Mouse (Mus musculus) forebrain, embryonic 14.5 days (tissue): Measurements from ENCODE around the gene Rbms3. TPM values are rescaled to one million over a fixed set of nuclear protein-coding genes. Genes with fewer than 3 reads are reported as not detected.

Source experiments
- ATAC-seq: fragments of 200-750 bp; cut with Nextera tagmentation; 2 replicates; pipeline ENCODE4 v1.8.0; 2017; ENCODE audit warnings: mild to moderate bottlenecking, moderate library complexity
- DNase-seq: peaks from one replicate; pipeline ENCODE4 v3.0.0-alpha.2; 2015; ENCODE audit warnings: low spot score
- H3K27ac ChIP-seq: fragments of 300-500 bp; sonication (generic); 2 replicates; pipeline ENCODE4 v1.5.1; 2014; ENCODE audit warnings: low read depth, mild to moderate bottlenecking, control low read depth, low read length, moderate library complexity
- H3K27me3 ChIP-seq: fragments of 300-500 bp; sonication (generic); replicated peaks from 2 replicates; pipeline ENCODE4 v1.6.1; 2014; ENCODE audit warnings: low read length, control low read depth, mixed read lengths; ENCODE audit not compliant: control insufficient read depth, insufficient read depth
- H3K36me3 ChIP-seq: fragments of 300-500 bp; sonication (generic); 2 replicates; pipeline ENCODE4 v1.6.1; 2014; ENCODE audit warnings: low read length, control low read depth; ENCODE audit not compliant: control insufficient read depth, insufficient read depth
- H3K4me1 ChIP-seq: fragments of 300-500 bp; sonication (generic); 2 replicates; pipeline ENCODE4 v1.6.1; 2014; ENCODE audit warnings: antibody characterized with exemption, low read length, control low read depth; ENCODE audit not compliant: control insufficient read depth, insufficient read depth
- H3K4me2 ChIP-seq: fragments of 300-500 bp; sonication (generic); 2 replicates; pipeline ENCODE4 v1.6.1; 2014; ENCODE audit warnings: mild to moderate bottlenecking, control low read depth, low read length
- H3K4me3 ChIP-seq: fragments of 300-500 bp; sonication (generic); 2 replicates; pipeline ENCODE4 v1.5.1; 2014; ENCODE audit warnings: low read depth, low read length, control low read depth
- H3K9ac ChIP-seq: fragments of 300-500 bp; sonication (generic); 2 replicates; pipeline ENCODE4 v1.6.1; 2014; ENCODE audit warnings: mild to moderate bottlenecking, low read length, control low read depth, moderate library complexity
- H3K9me3 ChIP-seq: fragments of 300-500 bp; sonication (generic); replicated peaks from 2 replicates; pipeline ENCODE4 v1.6.1; 2016; ENCODE audit warnings: low read length, control low read depth, mixed read lengths; ENCODE audit not compliant: control insufficient read depth
- WGBS: fragments of 180-500 bp; shearing (Covaris S2); extraction: QIAGEN DNeasy Blood & Tissue Kit; methylation state at CpG from one replicate; pipeline ENCODE4 v1.1.7; 2014; 5-methylcytosine and 5-hydroxymethylcytosine counted together
- polyA plus RNA-seq: library from polyadenylated mRNA; unstranded; fragments of >200 nt; fragmentation: Nextera tagmentation; extraction: Ambion mirVana; gene quantifications from 2 replicates; pipeline ENCODE4 v1.2.1, GENCODE M21; 2014

Gene Rbms3
- polyA plus RNA-seq, 1 experiment from 2014 or later, result 13.8 TPM

- no peaks in the 10 kb centered on the region for H3K4me1 ChIP-seq
- no peaks in the 10 kb centered on the region for H3K27me3 ChIP-seq
- H3K36me3 ChIP-seq, result no peaks in the 10 kb centered on the region
- DNase-seq (no peak), ATAC-seq (no peak)
- no peak overlapping the region for H3K27ac ChIP-seq
- no peak overlapping the region for H3K4me3 ChIP-seq
- no peaks in the 10 kb centered on the region for H3K9me3 ChIP-seq
- H3K9ac ChIP-seq, result no peak overlapping the region
- WGBS, result 68% methylated on average over 4 of the region's 4 CpGs
- H3K4me2 ChIP-seq, result no peak overlapping the region
Measured at GRCm38 (mm10) chr9:116640302-116640679, 989.4 kb downstream of the Rbms3 start.

DNA sequence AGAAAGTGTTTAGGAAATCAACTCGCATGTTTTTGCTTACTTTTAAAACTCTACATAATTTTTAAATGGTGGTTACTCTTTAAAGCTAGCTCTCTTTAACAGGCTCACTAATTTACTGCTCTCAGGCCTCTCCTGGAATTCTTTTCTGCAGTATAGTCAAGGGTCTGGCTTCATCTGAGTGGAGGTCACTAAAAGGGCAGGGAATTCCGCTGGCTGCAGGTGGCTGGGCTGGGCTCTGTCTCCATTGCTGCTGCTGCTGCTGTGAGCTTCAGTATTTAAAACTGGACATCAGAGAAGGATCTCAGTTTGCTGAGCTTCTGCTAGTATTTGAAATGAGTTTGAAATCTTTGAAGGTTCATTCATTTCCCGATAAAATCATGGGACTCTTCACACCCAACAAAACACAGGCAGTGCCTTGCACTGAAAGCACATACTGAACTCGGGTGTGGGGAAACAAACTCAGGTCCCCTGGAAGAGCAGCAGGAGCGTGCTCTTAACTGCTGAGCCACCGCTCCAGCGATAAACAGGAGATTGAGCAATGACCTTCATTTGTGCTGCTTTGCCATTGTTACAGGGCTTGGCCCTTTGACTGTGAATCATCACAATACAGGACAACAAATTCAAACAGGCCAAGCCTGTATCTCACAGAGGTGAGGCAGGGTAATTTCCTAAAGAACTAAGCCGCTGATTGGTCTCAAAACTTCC is 990.0 kb downstream of the Rbms3 start:
- H3K9ac ChIP-seq, result no peak overlapping the region
- no peak overlapping the region for H3K27ac ChIP-seq
- no peaks in the 10 kb centered on the region for H3K9me3 ChIP-seq
- no peak for DNase-seq
- no peak overlapping the region for H3K4me2 ChIP-seq
- ATAC-seq, result no peak
- no peaks in the 10 kb centered on the region for H3K4me1 ChIP-seq
- no peaks in the 10 kb centered on the region for H3K36me3 ChIP-seq
- 52% methylated on average over 8 of the region's 8 CpGs for WGBS
- H3K4me3 ChIP-seq, result no peak overlapping the region
- H3K27me3 ChIP-seq, result no peaks in the 10 kb centered on the region

DNA sequence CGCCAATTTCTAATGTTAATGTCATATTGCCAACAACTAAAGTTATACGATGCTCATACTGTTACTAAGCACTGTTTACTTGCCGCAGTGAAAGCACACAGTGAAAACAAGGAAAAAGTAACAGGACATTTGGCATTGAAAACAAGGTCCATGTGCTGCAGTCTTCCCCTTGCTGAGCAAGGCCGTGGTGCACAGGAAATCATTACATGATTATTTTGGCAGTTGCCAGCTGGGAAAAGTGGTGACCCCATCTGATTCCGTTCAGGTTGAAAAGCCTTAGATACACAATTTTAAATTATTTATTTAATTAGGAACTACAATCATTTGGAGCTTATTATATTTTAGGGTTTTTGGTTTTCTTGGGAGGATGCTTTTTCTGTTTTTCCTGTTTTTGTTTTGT is 995.9 kb downstream of the Rbms3 start:
- WGBS, result 88% methylated on average over 5 of the region's 5 CpGs
- H3K4me3 ChIP-seq, result no peak overlapping the region
- H3K27ac ChIP-seq, result no peak overlapping the region

GRCm38 (mm10) chr9:116633075-116633474 is 996.6 kb downstream of the Rbms3 start:
- H3K9me3 ChIP-seq, result no peaks in the 10 kb centered on the region; the same call in 1 of the 2 replicates
- H3K4me2 ChIP-seq, result no peak overlapping the region
- H3K36me3 ChIP-seq, result no peaks in the 10 kb centered on the region
- ATAC-seq, result no peak
- H3K27ac ChIP-seq, result no peak overlapping the region
- H3K27me3 ChIP-seq, result no peaks in the 10 kb centered on the region
- H3K4me1 ChIP-seq, result no peaks in the 10 kb centered on the region
- H3K9ac ChIP-seq, result no peak overlapping the region
- no peak overlapping the region for H3K4me3 ChIP-seq
- WGBS, result 82% methylated on average over 1 of the region's 1 CpGs
- DNase-seq, result no peak

More for the DNA sequence above, 995.9 kb downstream of the Rbms3 start:
- no peak for DNase-seq
- Histone ChIP-seq H3K4me2 (no peak overlapping the region), H3K36me3 (no peaks in the 10 kb centered on the region), H3K27me3 (no peaks in the 10 kb centered on the region), H3K9ac (no peak overlapping the region), H3K9me3 (no peaks in the 10 kb centered on the region; the same call in 1 of the 2 replicates), H3K4me1 (no peaks in the 10 kb centered on the region)
- no peak for ATAC-seq

- no peaks in the 10 kb centered on the region for H3K36me3 ChIP-seq
- H3K9ac ChIP-seq, result no peak overlapping the region
- no peaks in the 10 kb centered on the region; the same call in 1 of the 2 replicates for H3K9me3 ChIP-seq
- DNase-seq (no peak), ATAC-seq (no peak)
- no peaks in the 10 kb centered on the region for H3K4me1 ChIP-seq
- no peak overlapping the region for H3K27ac ChIP-seq
- no peak overlapping the region for H3K4me2 ChIP-seq
- H3K4me3 ChIP-seq, result no peak overlapping the region
- H3K27me3 ChIP-seq, result no peaks in the 10 kb centered on the region
- 97% methylated on average over 1 of the region's 1 CpGs for WGBS
Measured at GRCm38 (mm10) chr9:116631816-116632215, 997.9 kb downstream of the Rbms3 start.

DNA sequence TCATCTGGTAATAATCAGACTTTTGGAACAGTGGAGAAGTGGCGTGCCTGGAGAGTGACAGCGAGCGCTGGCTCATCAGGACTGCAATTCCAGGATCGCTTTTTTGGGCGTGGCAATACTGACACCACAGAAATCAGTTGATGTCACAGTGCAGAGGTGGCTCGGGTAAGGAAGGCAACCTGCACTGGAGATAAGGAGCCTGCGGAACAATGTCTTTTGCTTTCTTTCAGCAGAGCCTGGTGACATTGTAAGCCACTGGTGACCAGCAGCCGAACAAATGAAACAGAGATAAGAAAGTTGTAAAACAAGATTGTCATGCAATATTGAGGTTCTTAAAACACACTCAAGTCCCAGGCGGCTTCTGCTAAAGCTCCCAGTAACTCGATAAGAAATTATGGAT is 998.9 kb downstream of the Rbms3 start:
- H3K4me2 ChIP-seq, result no peak overlapping the region
- ATAC-seq, result no peak
- no peaks in the 10 kb centered on the region for H3K36me3 ChIP-seq
- H3K27me3 ChIP-seq, result no peaks in the 10 kb centered on the region
- 87% methylated on average over 10 of the region's 10 CpGs for WGBS
- H3K9me3 ChIP-seq, result no peaks in the 10 kb centered on the region; the same call in 1 of the 2 replicates
- no peak overlapping the region for H3K4me3 ChIP-seq
- no peak for DNase-seq
- no peak overlapping the region for H3K27ac ChIP-seq
- H3K4me1 ChIP-seq, result no peaks in the 10 kb centered on the region
- H3K9ac ChIP-seq, result no peak overlapping the region

GRCm38 (mm10) chr9:116620434-116620833 is 1009.3 kb downstream of the Rbms3 start:
- Histone ChIP-seq H3K4me3 (no peak overlapping the region), H3K4me1 (no peaks in the 10 kb centered on the region), H3K9me3 (no peaks in the 10 kb centered on the region), H3K9ac (no peak overlapping the region), H3K4me2 (no peak overlapping the region), H3K27me3 (no peaks in the 10 kb centered on the region), H3K27ac (no peak overlapping the region), H3K36me3 (no peaks in the 10 kb centered on the region)
- ATAC-seq, result no peak
- WGBS, result 85% methylated on average over 5 of the region's 5 CpGs
- DNase-seq, result no peak

DNA sequence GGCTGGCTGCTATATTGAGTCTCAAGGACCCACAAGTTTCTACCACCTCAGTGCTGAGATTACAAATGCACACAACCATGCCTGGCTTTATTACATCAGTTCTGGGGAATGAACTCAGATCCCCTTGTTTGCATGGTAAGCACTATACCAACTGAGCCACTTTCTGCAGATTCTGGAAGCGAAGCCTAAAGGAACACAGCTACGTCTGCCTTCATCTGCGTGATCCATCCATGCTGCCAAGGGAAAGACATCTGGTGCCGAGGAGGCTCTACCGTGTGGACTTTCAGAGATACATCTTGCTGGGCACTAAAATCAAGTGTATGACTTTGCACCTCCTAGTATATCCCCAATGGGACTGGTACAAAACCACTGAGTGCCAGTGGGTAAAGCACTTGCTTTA is 1010.8 kb downstream of the Rbms3 start:
- DNase-seq (no peak), ATAC-seq (no peak)
- H3K4me1 ChIP-seq, result no peaks in the 10 kb centered on the region
- H3K36me3 ChIP-seq, result no peaks in the 10 kb centered on the region
- H3K27me3 ChIP-seq, result no peaks in the 10 kb centered on the region
- H3K9me3 ChIP-seq, result no peaks in the 10 kb centered on the region
- 94% methylated on average over 5 of the region's 5 CpGs for WGBS
- H3K27ac ChIP-seq, result no peak overlapping the region
- no peak overlapping the region for H3K4me2 ChIP-seq
- no peak overlapping the region for H3K9ac ChIP-seq
- no peak overlapping the region for H3K4me3 ChIP-seq

GRCm38 (mm10) chr9:116613276-116613675 is 1016.4 kb downstream of the Rbms3 start:
- ATAC-seq, result no peak
- WGBS, result 88% methylated on average over 7 of the region's 7 CpGs
- no peak overlapping the region for H3K4me3 ChIP-seq
- no peaks in the 10 kb centered on the region for H3K9me3 ChIP-seq
- DNase-seq, result no peak
- no peak overlapping the region for H3K4me2 ChIP-seq
- H3K36me3 ChIP-seq, result no peaks in the 10 kb centered on the region
- H3K9ac ChIP-seq, result no peak overlapping the region
- no peaks in the 10 kb centered on the region for H3K27me3 ChIP-seq
- H3K4me1 ChIP-seq, result no peaks in the 10 kb centered on the region
- no peak overlapping the region for H3K27ac ChIP-seq
